Mouse (Mus musculus) mouse embryonic stem cell (cell line): ENCODE data around the gene Pacsin2.

ENCODE experiments used
- in situ Hi-C, 2 experiments: fragments of 300-500 bp; cut with MboI; formaldehyde crosslinking; loops; 1 replicate in 1 of 2; 3 replicates in 1 of 2; pipeline ENCODE4 v1.14.3; 2019 to 2020; ENCODE audit warnings: low sequenced_read_pairs in 2 of 2, low pct_unique_long_range_greater_than_20kb in 1 of 2, mixed read lengths in 1 of 2; ENCODE audit not compliant: unreplicated experiment in 1 of 2

Gene Pacsin2

GRCm38 (mm10) chr15:83432231-83433031 lies 32.0 kb downstream of the Pacsin2 start:
- in situ Hi-C loops: no loop called here

GRCm38 (mm10) chr15:83430986-83431763 lies 33.2 kb downstream of the Pacsin2 start:
- in situ Hi-C loops: no loop called here

- in situ Hi-C loops: no loop called here
Measured at GRCm38 (mm10) chr15:83430419-83430818, 34.0 kb downstream of the Pacsin2 start.

- in situ Hi-C loops: no loop called here
Measured at GRCm38 (mm10) chr15:83428586-83428985, 35.8 kb downstream of the Pacsin2 start.

GRCm38 (mm10) chr15:83427294-83428163 lies 36.9 kb downstream of the Pacsin2 start:
- in situ Hi-C loops: no loop called here

GRCm38 (mm10) chr15:83425794-83426193 lies 38.6 kb downstream of the Pacsin2 start:
- in situ Hi-C loops: no loop called here

GRCm38 (mm10) chr15:83425277-83425676 lies 39.1 kb downstream of the Pacsin2 start:
- in situ Hi-C loops: no loop called here

GRCm38 (mm10) chr15:83423589-83424384 lies 40.6 kb downstream of the Pacsin2 start:
- in situ Hi-C loops: no loop called here

- in situ Hi-C loops: no loop called here
Measured at GRCm38 (mm10) chr15:83422299-83422981, 42.0 kb downstream of the Pacsin2 start.

- in situ Hi-C loops: no loop called here
Measured at GRCm38 (mm10) chr15:83419562-83419961, 44.8 kb downstream of the Pacsin2 start.

GRCm38 (mm10) chr15:83418685-83419084 lies 45.7 kb downstream of the Pacsin2 start:
- in situ Hi-C loops: no loop called here

- in situ Hi-C loops: no loop called here
Measured at GRCm38 (mm10) chr15:83417916-83418315, 46.5 kb downstream of the Pacsin2 start.

GRCm38 (mm10) chr15:83417407-83417806 lies 47.0 kb downstream of the Pacsin2 start:
- in situ Hi-C loops: no loop called here

GRCm38 (mm10) chr15:83415391-83415790 lies 49.0 kb downstream of the Pacsin2 start:
- in situ Hi-C loops: no loop called here

- in situ Hi-C loops: no loop called here
Measured at GRCm38 (mm10) chr15:83411616-83412015, 52.8 kb downstream of the Pacsin2 start.

GRCm38 (mm10) chr15:83410735-83411134 lies 53.7 kb downstream of the Pacsin2 start:
- in situ Hi-C loops: no loop called here

- in situ Hi-C loops: no loop called here
Measured at GRCm38 (mm10) chr15:83410270-83410669, 54.1 kb downstream of the Pacsin2 start.
